Mouse (Mus musculus) neural tube, embryonic 12.5 days (tissue): ENCODE results near the gene Tbx10. TPM values are rescaled to one million over a fixed set of nuclear protein-coding genes. Genes with fewer than 3 reads are reported as not detected.
A peak's percentile ranks its signal among the peaks of the same experiment; 100 is the strongest.
"Not testable (repeated sequence)": the region's sequence is repeated elsewhere in the genome, so short reads cannot be mapped to it uniquely, and the experiment has no call there.

Experiments
- ATAC-seq: fragments of 200-750 bp; cut with Nextera tagmentation; 2 replicates; pipeline ENCODE4 v1.8.0; 2017; ENCODE audit warnings: low read depth, mild to moderate bottlenecking, moderate TSS enrichment, moderate library complexity; ENCODE audit not compliant: low FRiP score
- H3K27ac ChIP-seq: fragments of 300-500 bp; sonication (generic); 2 replicates; pipeline ENCODE4 v1.5.1; 2016
- H3K27me3 ChIP-seq: fragments of 300-500 bp; sonication (generic); replicated peaks from 2 replicates; pipeline ENCODE4 v1.6.1; 2016; ENCODE audit warnings: mild to moderate bottlenecking
- H3K36me3 ChIP-seq: fragments of 300-500 bp; sonication (generic); 2 replicates; pipeline ENCODE4 v1.6.1; 2016; ENCODE audit warnings: mild to moderate bottlenecking
- H3K4me1 ChIP-seq: fragments of 300-500 bp; sonication (generic); 2 replicates; pipeline ENCODE4 v1.6.1; 2016
- H3K4me2 ChIP-seq: fragments of 300-500 bp; sonication (generic); replicated peaks from 2 replicates; pipeline ENCODE4 v1.6.1; 2016; ENCODE audit warnings: mild to moderate bottlenecking
- H3K4me3 ChIP-seq: fragments of 300-500 bp; sonication (generic); 2 replicates; pipeline ENCODE4 v1.5.1; 2016
- H3K9ac ChIP-seq: fragments of 300-500 bp; sonication (generic); 2 replicates; pipeline ENCODE4 v1.6.1; 2016; ENCODE audit warnings: mild to moderate bottlenecking
- H3K9me3 ChIP-seq: fragments of 300-500 bp; sonication (generic); 2 replicates; pipeline ENCODE4 v1.6.1; 2016; ENCODE audit warnings: mild to moderate bottlenecking
- WGBS: fragments of 180-500 bp; shearing (Covaris S2); methylation state at CpG from one replicate; pipeline ENCODE4 v1.1.7; 2016; 5-methylcytosine and 5-hydroxymethylcytosine counted together
- polyA plus RNA-seq: library from polyadenylated mRNA; unstranded; fragments of >200 nt; fragmentation: Nextera tagmentation; extraction: Ambion mirVana; gene quantifications from 2 replicates; pipeline ENCODE4 v1.2.1, GENCODE M21; 2016

The Tbx10 gene
- polyA plus RNA-seq, 1 experiment from 2014 or later = not detected

- H3K9me3 ChIP-seq, H3K27me3 ChIP-seq, H3K36me3 ChIP-seq, H3K4me1 ChIP-seq: not testable (repeated sequence)
- ATAC-seq = peak; percentile 41; the same call in 1 of the 2 replicates
- H3K9ac ChIP-seq = peak overlapping the region; percentile 67
- peak overlapping the region; percentile 79 for H3K4me2 ChIP-seq
- H3K27ac ChIP-seq = 0 out of 2 replicates have a peak overlapping the region, but pooled peaks have one; percentile 26
- H3K4me3 ChIP-seq = peak overlapping the region; percentile 53
- WGBS = 29% methylated on average over 8 of the region's 8 CpGs
Measured at GRCm38 (mm10) chr19:4037154-4037787, 44.7 kb downstream of the Tbx10 start.

GRCm38 (mm10) chr19:4037788-4038232 is 45.3 kb downstream of the Tbx10 start, which contains the start of gene Gstp1:
Gstp1 (minus strand) TSS chr19:4037985.
- peak within 1 kb of the TSS; percentile 67 for H3K9ac ChIP-seq
- no peaks in the 10 kb centered on the region for H3K9me3 ChIP-seq
- H3K4me1 ChIP-seq = peaks cover 9% of the 10 kb centered on the region
- WGBS = under 1% methylated on average over 26 of the region's 26 CpGs
- H3K36me3 ChIP-seq = 0 out of 2 replicates have a peak, but pooled peaks cover 2% of the 10 kb centered on the region
- 0 out of 2 replicates have a peak within 1 kb of the TSS, but pooled peaks have one; percentile 26 for H3K27ac ChIP-seq
- peak within 1 kb of the TSS; percentile 53 for H3K4me3 ChIP-seq
- H3K27me3 ChIP-seq = no peaks in the 10 kb centered on the region
- ATAC-seq = peak; percentile 82
- peak within 1 kb of the TSS; percentile 79 for H3K4me2 ChIP-seq

- not testable (repeated sequence) for ATAC-seq, H3K9ac ChIP-seq, H3K4me1 ChIP-seq, H3K9me3 ChIP-seq, H3K4me3 ChIP-seq, H3K27ac ChIP-seq, H3K27me3 ChIP-seq, H3K4me2 ChIP-seq, H3K36me3 ChIP-seq
- WGBS = 88% methylated on average over 5 of the region's 5 CpGs
Measured at GRCm38 (mm10) chr19:4040941-4041340, 48.4 kb downstream of the Tbx10 start.

- H3K9me3 ChIP-seq, H3K9ac ChIP-seq, H3K4me3 ChIP-seq, H3K27ac ChIP-seq, ATAC-seq, H3K4me1 ChIP-seq, H3K4me2 ChIP-seq, H3K27me3 ChIP-seq, H3K36me3 ChIP-seq: not testable (repeated sequence)
- whole genome bisulfite sequencing = 79% methylated on average over 3 of the region's 4 CpGs
Measured at GRCm38 (mm10) chr19:4041500-4041899, 48.9 kb downstream of the Tbx10 start.

GRCm38 (mm10) chr19:4042124-4042523 is 49.6 kb downstream of the Tbx10 start:
- Histone ChIP-seq H3K9me3 (no peaks in the 10 kb centered on the region), H3K27me3 (no peaks in the 10 kb centered on the region), H3K36me3 (no peaks in the 10 kb centered on the region), H3K27ac (no peak overlapping the region), H3K4me1 (peaks cover 4% of the 10 kb centered on the region; the same call in 1 of the 2 replicates), H3K4me3 (no peak overlapping the region), H3K4me2 (no peak overlapping the region), H3K9ac (no peak overlapping the region)
- no peak for ATAC-seq
- 78% methylated on average over 14 of the region's 14 CpGs for WGBS

GRCm38 (mm10) chr19:4044109-4044508 is 51.6 kb downstream of the Tbx10 start:
- 94% methylated on average over 5 of the region's 5 CpGs for WGBS
- not testable (repeated sequence) for H3K27ac ChIP-seq, ATAC-seq, H3K9me3 ChIP-seq, H3K4me3 ChIP-seq, H3K27me3 ChIP-seq, H3K36me3 ChIP-seq, H3K4me1 ChIP-seq, H3K9ac ChIP-seq, H3K4me2 ChIP-seq

GRCm38 (mm10) chr19:4045966-4046865 is 53.7 kb downstream of the Tbx10 start, which contains the start of gene Gstp2:
Gstp2 (minus strand) TSS chr19:4046023.
- no peaks in the 10 kb centered on the region for H3K4me1 ChIP-seq
- 61% methylated on average over 16 of the region's 16 CpGs for WGBS
- ATAC-seq = no peak
- H3K9me3 ChIP-seq = no peaks in the 10 kb centered on the region
- H3K4me3 ChIP-seq = no peak within 1 kb of the TSS
- H3K27ac ChIP-seq = no peak within 1 kb of the TSS
- H3K27me3 ChIP-seq = no peaks in the 10 kb centered on the region
- H3K36me3 ChIP-seq = no peaks in the 10 kb centered on the region
- no peak within 1 kb of the TSS for H3K4me2 ChIP-seq
- no peak within 1 kb of the TSS for H3K9ac ChIP-seq

- H3K9ac ChIP-seq = no peak overlapping the region
- ATAC-seq = no peak
- no peaks in the 10 kb centered on the region for H3K4me1 ChIP-seq
- no peaks in the 10 kb centered on the region for H3K36me3 ChIP-seq
- no peaks in the 10 kb centered on the region for H3K27me3 ChIP-seq
- H3K9me3 ChIP-seq = no peaks in the 10 kb centered on the region
- no peak overlapping the region for H3K4me3 ChIP-seq
- 82% methylated on average over 8 of the region's 8 CpGs for WGBS
- no peak overlapping the region for H3K27ac ChIP-seq
- H3K4me2 ChIP-seq = no peak overlapping the region
Measured at GRCm38 (mm10) chr19:4046866-4047254, 54.3 kb downstream of the Tbx10 start.

GRCm38 (mm10) chr19:4047859-4048258 is 55.3 kb downstream of the Tbx10 start:
- WGBS = 18% methylated on average over 4 of the region's 4 CpGs
- H3K4me2 ChIP-seq = no peak overlapping the region
- no peaks in the 10 kb centered on the region for H3K36me3 ChIP-seq
- no peak for ATAC-seq
- H3K4me3 ChIP-seq = no peak overlapping the region
- H3K27me3 ChIP-seq = no peaks in the 10 kb centered on the region
- H3K27ac ChIP-seq = no peak overlapping the region
- H3K4me1 ChIP-seq = no peaks in the 10 kb centered on the region
- no peak overlapping the region for H3K9ac ChIP-seq
- H3K9me3 ChIP-seq = no peaks in the 10 kb centered on the region

- not testable (repeated sequence) for ATAC-seq, H3K9ac ChIP-seq, H3K4me3 ChIP-seq, H3K4me1 ChIP-seq, H3K9me3 ChIP-seq, H3K27ac ChIP-seq, H3K4me2 ChIP-seq, H3K36me3 ChIP-seq, H3K27me3 ChIP-seq
- 80% methylated on average over 5 of the region's 5 CpGs for WGBS
Measured at GRCm38 (mm10) chr19:4049069-4049468, 56.5 kb downstream of the Tbx10 start.
